Mouse (Mus musculus): ENCODE data around the gene Fra10ac1. TPM values are rescaled to one million over a fixed set of nuclear protein-coding genes. Genes with fewer than 3 reads are reported as not detected.

The Fra10ac1 gene
- polyA plus RNA-seq, 1 experiment, result 2.2 TPM

DNA sequence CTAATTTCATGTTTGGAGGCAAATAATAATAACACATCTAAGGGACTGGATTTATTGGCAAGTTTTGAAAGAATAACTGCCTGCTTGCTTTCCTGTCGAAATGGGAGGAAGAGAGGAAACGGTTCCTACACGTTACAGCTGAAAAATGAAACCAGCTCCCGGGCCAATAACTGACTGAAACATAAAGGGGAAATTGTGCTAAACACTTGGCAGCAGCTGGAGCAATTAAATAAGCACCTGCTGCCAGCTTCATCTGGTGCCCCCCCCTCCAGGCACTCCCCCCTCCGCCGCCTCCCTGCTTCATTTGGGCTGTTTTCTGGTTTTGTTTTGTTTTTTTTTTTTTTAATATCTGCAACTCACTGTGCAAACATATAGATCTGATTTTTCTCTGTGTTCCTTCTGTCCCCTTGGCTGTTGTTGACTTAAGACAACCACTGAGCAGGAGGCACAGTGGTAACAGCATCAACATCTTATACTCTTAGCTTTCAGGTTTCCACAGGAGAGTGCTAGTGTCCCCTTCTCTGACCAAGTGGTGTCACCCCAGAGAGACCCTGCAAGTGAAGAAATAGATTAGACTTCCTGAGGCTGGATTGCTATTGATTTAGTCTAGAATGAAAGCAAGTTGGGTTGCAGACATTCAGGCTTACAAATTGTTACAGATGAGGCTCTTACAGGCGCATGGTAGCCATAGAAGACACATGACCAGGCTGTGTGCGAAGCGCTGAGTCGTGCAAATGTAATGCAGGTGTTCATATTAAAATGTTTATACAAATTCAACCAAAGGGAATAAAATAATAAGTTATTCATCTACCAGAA, 21.6 kb upstream of the Fra10ac1 start:
- WGBS, result 20% methylated on average over 10 of the region's 10 CpGs
- H3K27ac ChIP-seq (ENCODE audit: insufficient read depth, low read depth, low read length), result no peak overlapping the region; the same call in 1 of the 2 replicates
- no peaks in the 10 kb centered on the region for H3K36me3 ChIP-seq (ENCODE audit: control insufficient read depth, insufficient read depth, low read length)
- no peaks in the 10 kb centered on the region for H3K27me3 ChIP-seq (ENCODE audit: control insufficient read depth, insufficient read depth, low read length)
- H3K4me1 ChIP-seq (ENCODE audit: control insufficient read depth, insufficient read depth, insufficient read length, low read length), result peaks cover 6% of the 10 kb centered on the region; the same call in 1 of the 2 replicates
- H3K4me3 ChIP-seq (ENCODE audit: low read depth, low read length), result no peak overlapping the region
- TF ChIP-seq CTCF (IDR thresholded peaks at IDR 0.05; ENCODE audit: extremely low read depth, insufficient read length, insufficient replicate concordance, low read depth, low read length), result no peak
- TF ChIP-seq POLR2A (IDR thresholded peaks at IDR 0.05; ENCODE audit: low read depth, low read length), result no peak

GRCm38 (mm10) chr19:38244748-38245147, 20.8 kb upstream of the Fra10ac1 start:
- Histone ChIP-seq H3K36me3 (ENCODE audit: control insufficient read depth, insufficient read depth, low read length) (no peaks in the 10 kb centered on the region), H3K27me3 (ENCODE audit: control insufficient read depth, insufficient read depth, low read length) (no peaks in the 10 kb centered on the region), H3K4me3 (ENCODE audit: low read depth, low read length) (no peak overlapping the region), H3K27ac (ENCODE audit: insufficient read depth, low read depth, low read length) (no peak overlapping the region), H3K4me1 (ENCODE audit: control insufficient read depth, insufficient read depth, insufficient read length, low read length) (peaks cover 6% of the 10 kb centered on the region; the same call in 1 of the 2 replicates)
- 29% methylated on average over 8 of the region's 8 CpGs for WGBS
- TF ChIP-seq POLR2A (IDR thresholded peaks at IDR 0.05; ENCODE audit: low read depth, low read length) (no peak), CTCF (IDR thresholded peaks at IDR 0.05; ENCODE audit: extremely low read depth, insufficient read length, insufficient replicate concordance, low read depth, low read length) (no peak)

- TF ChIP-seq CTCF (IDR thresholded peaks at IDR 0.05; ENCODE audit: extremely low read depth, insufficient read length, insufficient replicate concordance, low read depth, low read length) (no peak), POLR2A (IDR thresholded peaks at IDR 0.05; ENCODE audit: low read depth, low read length) (no peak)
- Histone ChIP-seq H3K27ac (ENCODE audit: insufficient read depth, low read depth, low read length) (no peak overlapping the region), H3K36me3 (ENCODE audit: control insufficient read depth, insufficient read depth, low read length) (no peaks in the 10 kb centered on the region), H3K27me3 (ENCODE audit: control insufficient read depth, insufficient read depth, low read length) (no peaks in the 10 kb centered on the region), H3K4me1 (ENCODE audit: control insufficient read depth, insufficient read depth, insufficient read length, low read length) (peaks cover 11% of the 10 kb centered on the region; the same call in 1 of the 2 replicates), H3K4me3 (ENCODE audit: low read depth, low read length) (no peak overlapping the region)
- 42% methylated on average over 8 of the region's 8 CpGs for WGBS
Measured at GRCm38 (mm10) chr19:38242314-38242852, 18.4 kb upstream of the Fra10ac1 start.

- no peaks in the 10 kb centered on the region for H3K27me3 ChIP-seq (ENCODE audit: control insufficient read depth, insufficient read depth, low read length)
- WGBS, result 57% methylated on average over 12 of the region's 12 CpGs
- TF ChIP-seq POLR2A (IDR thresholded peaks at IDR 0.05; ENCODE audit: low read depth, low read length), result no peak
- no peak for TF ChIP-seq CTCF (IDR thresholded peaks at IDR 0.05; ENCODE audit: extremely low read depth, insufficient read length, insufficient replicate concordance, low read depth, low read length)
- H3K4me3 ChIP-seq (ENCODE audit: low read depth, low read length), result no peak overlapping the region
- H3K27ac ChIP-seq (ENCODE audit: insufficient read depth, low read depth, low read length), result no peak overlapping the region
- peaks cover 8% of the 10 kb centered on the region; the same call in 1 of the 2 replicates for H3K4me1 ChIP-seq (ENCODE audit: control insufficient read depth, insufficient read depth, insufficient read length, low read length)
- H3K36me3 ChIP-seq (ENCODE audit: control insufficient read depth, insufficient read depth, low read length), result no peaks in the 10 kb centered on the region
Measured at GRCm38 (mm10) chr19:38238213-38238951, 14.4 kb upstream of the Fra10ac1 start.

DNA sequence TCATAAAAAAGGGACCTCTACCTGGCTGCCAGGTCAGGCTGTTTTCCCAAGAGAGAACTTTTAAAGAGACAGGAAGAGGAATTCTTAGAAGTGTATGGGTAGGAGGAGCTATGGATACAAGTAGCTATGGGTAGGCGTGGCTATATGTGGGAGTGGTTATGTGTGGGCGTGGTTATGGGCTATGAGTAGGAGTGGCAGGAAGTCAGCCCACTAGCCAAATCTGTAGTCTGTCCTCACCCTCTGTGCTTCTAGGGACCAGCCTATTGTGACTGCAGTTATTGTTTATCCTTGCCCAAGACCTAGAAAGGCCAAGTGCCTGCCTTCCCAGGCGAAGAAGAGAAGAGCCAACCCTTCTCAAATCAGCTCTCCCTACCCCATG, 13.9 kb upstream of the Fra10ac1 start:
- Histone ChIP-seq H3K4me1 (ENCODE audit: control insufficient read depth, insufficient read depth, insufficient read length, low read length) (peaks cover 8% of the 10 kb centered on the region; the same call in 1 of the 2 replicates), H3K27ac (ENCODE audit: insufficient read depth, low read depth, low read length) (no peak overlapping the region), H3K36me3 (ENCODE audit: control insufficient read depth, insufficient read depth, low read length) (no peaks in the 10 kb centered on the region), H3K27me3 (ENCODE audit: control insufficient read depth, insufficient read depth, low read length) (no peaks in the 10 kb centered on the region), H3K4me3 (ENCODE audit: low read depth, low read length) (no peak overlapping the region)
- no peak for TF ChIP-seq POLR2A (IDR thresholded peaks at IDR 0.05; ENCODE audit: low read depth, low read length)
- no peak for TF ChIP-seq CTCF (IDR thresholded peaks at IDR 0.05; ENCODE audit: extremely low read depth, insufficient read length, insufficient replicate concordance, low read depth, low read length)
- 18% methylated on average over 3 of the region's 3 CpGs for WGBS

GRCm38 (mm10) chr19:38236526-38236925, 12.6 kb upstream of the Fra10ac1 start:
- Histone ChIP-seq H3K27me3 (ENCODE audit: control insufficient read depth, insufficient read depth, low read length) (no peaks in the 10 kb centered on the region), H3K27ac (ENCODE audit: insufficient read depth, low read depth, low read length) (no peak overlapping the region), H3K4me3 (ENCODE audit: low read depth, low read length) (no peak overlapping the region), H3K4me1 (ENCODE audit: control insufficient read depth, insufficient read depth, insufficient read length, low read length) (peaks cover 5% of the 10 kb centered on the region; the same call in 1 of the 2 replicates), H3K36me3 (ENCODE audit: control insufficient read depth, insufficient read depth, low read length) (no peaks in the 10 kb centered on the region)
- TF ChIP-seq CTCF (IDR thresholded peaks at IDR 0.05; ENCODE audit: extremely low read depth, insufficient read length, insufficient replicate concordance, low read depth, low read length) (no peak), POLR2A (IDR thresholded peaks at IDR 0.05; ENCODE audit: low read depth, low read length) (no peak)
- 70% methylated on average over 5 of the region's 5 CpGs for WGBS

- H3K4me1 ChIP-seq (ENCODE audit: control insufficient read depth, insufficient read depth, insufficient read length, low read length), result no peaks in the 10 kb centered on the region; the same call in 1 of the 2 replicates
- H3K27me3 ChIP-seq (ENCODE audit: control insufficient read depth, insufficient read depth, low read length), result no peaks in the 10 kb centered on the region
- H3K4me3 ChIP-seq (ENCODE audit: low read depth, low read length), result no peak overlapping the region
- TF ChIP-seq CTCF (IDR thresholded peaks at IDR 0.05; ENCODE audit: extremely low read depth, insufficient read length, insufficient replicate concordance, low read depth, low read length) (no peak), POLR2A (IDR thresholded peaks at IDR 0.05; ENCODE audit: low read depth, low read length) (no peak)
- 10% methylated on average over 4 of the region's 4 CpGs for WGBS
- H3K36me3 ChIP-seq (ENCODE audit: control insufficient read depth, insufficient read depth, low read length), result no peaks in the 10 kb centered on the region
- no peak overlapping the region for H3K27ac ChIP-seq (ENCODE audit: insufficient read depth, low read depth, low read length)
Measured at GRCm38 (mm10) chr19:38232516-38232915, 8.6 kb upstream of the Fra10ac1 start.
